ENCODE assay signal across 11 mouse cellular contexts in the genomic region with DNA sequence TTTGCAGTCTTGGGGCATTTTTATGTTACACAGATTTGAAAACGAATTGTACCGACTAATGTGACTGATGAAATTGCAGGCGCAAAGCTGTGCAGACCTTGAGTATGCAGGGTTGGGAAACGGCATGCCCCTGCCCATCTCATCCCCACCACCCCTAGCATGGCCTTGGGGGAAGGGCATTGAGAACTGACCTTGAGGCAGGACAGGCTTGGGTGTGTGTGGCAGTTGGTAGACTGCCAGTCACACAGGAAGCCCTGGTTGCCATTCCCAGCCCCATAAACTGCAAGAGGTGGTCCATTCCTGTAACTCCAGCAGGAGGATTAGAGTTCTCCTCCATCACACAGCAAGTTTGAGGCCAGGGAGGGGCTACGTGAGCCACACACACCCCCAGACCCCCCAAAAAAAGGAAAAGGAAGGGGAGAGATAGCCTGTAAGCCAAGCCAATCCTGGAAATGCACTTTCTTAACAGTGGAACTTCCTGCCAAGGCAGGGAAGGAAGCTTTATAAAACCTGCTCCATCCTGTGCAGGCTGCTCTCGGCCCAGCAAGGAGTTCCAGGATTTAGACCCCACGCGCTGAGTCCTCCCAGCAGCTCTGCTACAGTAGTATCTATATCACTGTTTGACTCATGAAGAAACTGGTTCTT.
A peak's percentile ranks its signal among the peaks of the same experiment; 100 is the strongest.
DNase-seq lines count a peak whose midpoint lies in the region; ATAC-seq and TF ChIP-seq lines count a peak whose summit lies in the region.
"Had no signal": no experiment of that assay in that cellular context is flagged by ENCODE, and none has a peak within 500 bp of the region (broad histone marks: within the 10 kb centered on the region; RNA-seq: fewer than 3 reads in every experiment).

No protein-coding gene starts in this region.

- H3K9ac ChIP-seq in heart, adult 2 months (ENCODE audit: low read depth, low read length), result no peak overlapping the region
- H3K9ac ChIP-seq in liver, embryonic 15.5 days, result no peak overlapping the region
- H3K9ac ChIP-seq in heart, postnatal 0 days (replicated peaks; ENCODE audit: low read depth, low read length), result no peak overlapping the region
- H3K9ac ChIP-seq: forebrain, postnatal 0 days had no signal

- DNase-seq in heart, adult 2 months, result peak in 1 of 2 experiments; percentile 40
- DNase-seq in heart, postnatal 36 days, result no peak
- no peak for DNase-seq in liver
- DNase-seq in adrenal gland, postnatal 10 days, result peak; percentile 49
- DNase-seq in heart, postnatal 0 days (ENCODE audit: low spot score), result peak; percentile 33
- DNase-seq in spleen, postnatal 14 days (ENCODE audit: low spot score in 2 of 2), result no peak
- DNase-seq in T-cell, adult 2 months (ENCODE audit: low spot score), result no peak
- DNase-seq: forebrain, postnatal 0 days; thymus, adult 18-20 months had no signal

- intact Hi-C loops in heart, adult 2 months (cut with DNase I), result loop anchor here (2.0 kb wide), 1 partner anchor 26 kb away; no protein-coding TSS in a partner anchor
- intact Hi-C loops in heart, postnatal 36 days (cut with DNase I), result no loop called here

- H3K4me1 ChIP-seq in heart, adult 2 months (ENCODE audit: control insufficient read depth, insufficient read depth, low read length), result peaks cover 16% of the 10 kb centered on the region
- 0 out of 2 replicates have a peak, but pooled peaks cover 10% of the 10 kb centered on the region for H3K4me1 ChIP-seq in liver, embryonic 15.5 days (replicated peaks)
- peaks cover 34% of the 10 kb centered on the region for H3K4me1 ChIP-seq in heart, postnatal 0 days (ENCODE audit: control insufficient read depth, insufficient read depth)

- H3K36me3 ChIP-seq in heart, adult 2 months (ENCODE audit: control insufficient read depth, insufficient read depth, low read length), result no peaks in the 10 kb centered on the region; the same call in 1 of the 2 replicates
- no peaks in the 10 kb centered on the region for H3K36me3 ChIP-seq in liver, embryonic 15.5 days (replicated peaks)
- no peaks in the 10 kb centered on the region for H3K36me3 ChIP-seq in heart, postnatal 0 days (replicated peaks; ENCODE audit: control insufficient read depth, insufficient read depth, low read length)

- H3K9me3 ChIP-seq in liver, embryonic 15.5 days (replicated peaks), result no peaks in the 10 kb centered on the region
- no peaks in the 10 kb centered on the region for H3K9me3 ChIP-seq in heart, postnatal 0 days (replicated peaks; ENCODE audit: control insufficient read depth, low read length)

- peak; percentile 22; the same call in 1 of the 2 replicates for ATAC-seq in liver, embryonic 15.5 days (ENCODE audit: insufficient read depth)
- ATAC-seq in heart, postnatal 0 days (ENCODE audit: insufficient read depth, low read depth), result peak; percentile 56
- ATAC-seq: forebrain, postnatal 0 days had no signal

- no peak overlapping the region; the same call in 1 of the 2 replicates for H3K4me3 ChIP-seq in heart, adult 2 months
- H3K4me3 ChIP-seq in liver, embryonic 15.5 days (replicated peaks), result no peak overlapping the region
- H3K4me3 ChIP-seq in heart, postnatal 0 days (ENCODE audit: low read depth, low read length), result no peak overlapping the region

- 59% methylated on average over 8 of the region's 8 CpGs for WGBS in heart, adult 2 months
- WGBS in liver, embryonic 15.5 days (ENCODE audit: insufficient replicate concordance), result 72% methylated on average over 8 of the region's 8 CpGs
- 70% methylated on average over 8 of the region's 8 CpGs for WGBS in heart, postnatal 0 days

- no peak for TF ChIP-seq CTCF in heart, adult 2 months (IDR thresholded peaks at IDR 0.05)
- no peak for TF ChIP-seq CTCF in heart, postnatal 0 days (IDR thresholded peaks at IDR 0.05; ENCODE audit: low read depth)

- no peaks in the 10 kb centered on the region for H3K27me3 ChIP-seq in heart, adult 2 months (ENCODE audit: control insufficient read depth, insufficient read depth, low read length)
- no peaks in the 10 kb centered on the region for H3K27me3 ChIP-seq in liver, embryonic 15.5 days
- H3K27me3 ChIP-seq in heart, postnatal 0 days (ENCODE audit: control insufficient read depth, insufficient read depth, low read length), result no peaks in the 10 kb centered on the region

- TF ChIP-seq POLR2A in heart, adult 2 months (IDR thresholded peaks at IDR 0.05; ENCODE audit: insufficient read depth, low read depth, low read length), result peak; percentile 30; the same call in 1 of the 2 replicates

- TF ChIP-seq EP300 in heart, adult 2 months (IDR thresholded peaks at IDR 0.05; ENCODE audit: insufficient read depth, low read depth, low read length), result peak; percentile 51; the same call in 1 of the 2 replicates
- TF ChIP-seq EP300 in heart, postnatal 0 days (IDR thresholded peaks at IDR 0.05; ENCODE audit: low read depth), result no peak

- peak overlapping the region; percentile 78 for H3K27ac ChIP-seq in heart, adult 2 months
- H3K27ac ChIP-seq in liver, embryonic 15.5 days (replicated peaks), result no peak overlapping the region
- H3K27ac ChIP-seq in heart, postnatal 0 days (ENCODE audit: low read depth), result peak overlapping the region; percentile 58
- H3K27ac ChIP-seq: macrophage had no signal

- no peak overlapping the region for H3K4me2 ChIP-seq in liver, embryonic 15.5 days
- H3K4me2 ChIP-seq in heart, postnatal 0 days (ENCODE audit: low read depth, low read length), result no peak overlapping the region

- no peaks in the 10 kb centered on the region; the same call in 1 of the 2 replicates for H3K79me2 ChIP-seq in heart, adult 2 months (replicated peaks; ENCODE audit: control insufficient read depth, insufficient read depth, low read length)

Comparison
In these comparisons a context has a peak if more than half of its experiments do, and no peak if none do; other contexts are left out.
1. DNase-seq: peak in adrenal gland, postnatal 10 days (single experiment) and heart, postnatal 0 days (single experiment); none in heart, postnatal 36 days (0 of 2), liver (single experiment), spleen, postnatal 14 days (0 of 2) and T-cell, adult 2 months (single experiment).